Mouse (Mus musculus): ENCODE data around the gene Ift81. TPM values are rescaled to one million over a fixed set of nuclear protein-coding genes. Genes with fewer than 3 reads are reported as not detected.

The Ift81 gene
- 29.1 and 31.4 TPM in 2 replicates for polyA plus RNA-seq (2012; rRNA removed)

DNA sequence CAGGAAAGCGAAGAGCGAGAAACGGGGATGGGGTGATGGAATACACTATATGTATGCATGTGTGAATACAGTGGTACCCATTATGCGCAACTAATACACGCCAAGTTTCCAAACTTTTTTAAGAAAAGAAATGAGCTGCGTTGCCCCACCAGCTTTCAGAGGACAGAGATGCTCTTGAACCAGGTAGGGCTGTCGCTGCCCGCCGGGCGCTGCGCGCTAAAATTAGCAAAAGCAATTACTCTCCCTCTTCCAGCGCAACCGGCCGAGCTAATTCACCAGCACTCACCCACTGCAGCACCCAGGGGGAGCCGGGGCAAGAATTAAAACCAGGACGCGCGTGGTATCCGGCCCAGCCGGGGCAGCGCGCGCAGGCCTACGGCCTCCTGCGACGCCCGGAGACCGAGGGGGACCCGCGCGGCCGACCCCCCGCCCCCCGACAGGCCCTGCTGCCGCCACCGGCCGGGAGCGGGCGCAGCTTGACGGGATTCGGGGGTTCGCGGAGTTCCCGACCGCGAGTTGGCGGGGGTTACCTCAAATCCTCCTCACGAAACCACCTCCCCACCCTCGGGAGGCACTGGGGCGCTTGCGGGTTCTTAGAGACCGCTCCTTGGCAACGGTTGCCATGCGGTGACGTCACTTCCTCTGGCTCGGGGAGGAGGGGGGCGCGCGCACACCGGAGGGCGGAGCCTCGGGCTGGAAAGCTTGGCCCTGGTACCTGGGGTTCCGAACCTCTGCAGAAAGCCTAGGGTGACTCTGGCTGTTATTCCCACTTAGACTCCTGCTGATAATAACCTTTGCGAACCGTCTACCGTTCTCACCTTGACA, at the start of gene Ift81:
TSS of gene Ift81 (minus strand) at position 611 of the 825 bp plus-strand sequence.

DNA sequence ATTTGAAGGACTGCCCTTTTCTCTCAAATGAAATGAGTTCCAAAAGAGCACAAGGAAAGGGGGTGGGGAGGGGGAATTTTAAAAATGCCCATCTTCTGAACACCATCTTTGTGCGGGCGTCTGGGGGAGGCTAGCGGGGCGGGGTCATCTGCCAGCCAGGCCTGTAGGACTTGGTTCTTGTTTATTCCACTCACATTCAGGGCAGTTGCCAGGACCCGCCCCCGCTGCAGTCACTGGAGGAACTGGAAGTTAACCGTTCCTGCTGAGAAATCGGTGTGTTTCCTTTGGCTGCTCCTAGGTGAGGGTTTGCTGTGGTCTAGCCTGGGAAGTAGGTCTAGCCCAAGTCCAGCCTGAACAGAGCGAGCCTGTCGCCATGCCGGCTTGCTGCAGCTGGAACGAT, 29.4 kb upstream of the Ift81 start, which contains the start of gene P2rx7:
TSS of gene P2rx7 (plus strand) at position 211 of the 400 bp plus-strand sequence.

DNA sequence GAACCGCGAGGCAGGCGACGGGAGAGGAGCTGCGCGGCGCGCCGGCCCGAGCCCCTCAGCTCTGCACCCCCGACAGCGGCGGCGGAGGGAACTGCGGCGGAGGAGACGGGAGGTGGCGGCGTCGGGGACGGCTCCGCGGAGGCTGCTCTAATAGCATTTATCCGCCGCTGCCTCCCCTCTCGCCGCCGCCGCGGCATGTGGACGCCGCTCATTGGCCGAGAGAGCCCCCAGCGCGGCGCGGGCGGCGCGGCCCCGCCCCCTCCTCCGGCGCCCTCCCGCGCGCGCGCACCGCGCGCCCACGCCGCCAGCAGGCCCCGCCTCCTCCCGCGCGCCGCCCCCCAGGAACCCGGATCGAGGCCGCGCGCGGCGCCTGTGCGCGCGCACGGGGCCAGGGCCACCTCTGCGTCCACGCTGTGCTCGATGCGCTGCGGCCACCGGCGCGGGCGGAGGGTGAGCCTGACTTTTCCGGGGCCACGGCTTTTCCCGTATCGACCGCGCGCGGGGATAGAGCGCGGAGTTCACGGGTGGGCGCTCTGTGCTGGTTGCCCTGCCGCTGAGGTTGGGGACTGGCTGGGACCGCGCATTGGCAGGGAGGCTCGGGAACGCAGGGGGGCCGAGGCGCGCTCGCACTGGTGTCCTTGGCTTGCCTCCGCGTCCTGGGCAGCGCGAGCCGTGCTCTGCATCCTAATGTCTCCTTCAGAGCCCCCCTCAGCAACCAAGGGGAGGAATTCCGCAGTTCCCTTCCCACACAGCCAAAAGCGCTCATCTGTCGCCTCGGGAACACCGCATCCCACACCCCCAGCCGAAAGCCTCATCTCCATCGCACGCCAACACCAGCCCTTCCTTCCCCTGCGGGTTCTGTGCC, 112.0 kb downstream of the Ift81 start, which contains the start of gene Atp2a2:
TSS of gene Atp2a2 (minus strand) at position 149 of the 865 bp plus-strand sequence.

Other genes with a start within 250 kb of the Ift81 start
- gene Gpn3, start 242.6 kb downstream of the Ift81 start, polyA plus RNA-seq (2012; rRNA removed): 50.6 and 51.6 TPM in 2 replicates
- 125 and 136 TPM in 2 replicates for gene Fam216a, start 242.2 kb downstream of the Ift81 start, polyA plus RNA-seq (2012; rRNA removed)
- gene Arpc3, start 222.6 kb downstream of the Ift81 start, polyA plus RNA-seq (2012; rRNA removed): 318 and 379 TPM in 2 replicates
- 51.0 and 54.3 TPM in 2 replicates for gene Anapc7, start 192.8 kb downstream of the Ift81 start, polyA plus RNA-seq (2012; rRNA removed)
- 102 and 113 TPM in 2 replicates for gene Atp2a2, start 112.3 kb downstream of the Ift81 start, polyA plus RNA-seq (2012; rRNA removed)
- 4.3 and 6.2 TPM in 2 replicates for gene P2rx7, start 29.4 kb upstream of the Ift81 start, polyA plus RNA-seq (2012; rRNA removed)
- gene P2rx4, start 93.0 kb upstream of the Ift81 start, polyA plus RNA-seq (2012; rRNA removed): 10.0 and 11.9 TPM in 2 replicates
- 50.2 and 53.3 TPM in 2 replicates for gene Camkk2, start 164.9 kb upstream of the Ift81 start, polyA plus RNA-seq (2012; rRNA removed)
- gene Anapc5, start 206.8 kb upstream of the Ift81 start, polyA plus RNA-seq (2012; rRNA removed): 648 and 686 TPM in 2 replicates
- gene Rnf34, start 235.5 kb upstream of the Ift81 start, polyA plus RNA-seq (2012; rRNA removed): 33.9 and 38.7 TPM in 2 replicates

Measured in central nervous system, embryonic 14 days (tissue).